Mouse (Mus musculus) myocyte (in vitro differentiated cells): ENCODE measurements around the gene Ttc23l.
"Not testable (repeated sequence)": the region's sequence is repeated elsewhere in the genome, so short reads cannot be mapped to it uniquely, and the experiment has no call there.

Source experiments
- CEBPB ChIP-seq: IDR thresholded peaks from 2 replicates; pipeline ENCODE4 v1.6.1; 2011; ENCODE audit warnings: mild to moderate bottlenecking, moderate library complexity; ENCODE audit not compliant: poor library complexity, insufficient read depth, severe bottlenecking
- E2F4 ChIP-seq: IDR thresholded peaks from one replicate; pipeline ENCODE4 v1.6.1; 2011; ENCODE audit warnings: mild to moderate bottlenecking, control low read depth, moderate library complexity; ENCODE audit not compliant: insufficient read depth
- MAX ChIP-seq: IDR thresholded peaks from one replicate; pipeline ENCODE4 v1.6.1; 2011; ENCODE audit warnings: low read depth, mild to moderate bottlenecking, control low read depth
- MYOG ChIP-seq, 3 experiments: IDR thresholded peaks; one replicate each; pipeline ENCODE4 v1.6.1; 2011; ENCODE audit warnings: control low read depth in 2 of 3, low read depth in 2 of 3, mild to moderate bottlenecking in 2 of 3; ENCODE audit not compliant: insufficient read length in 2 of 3, control insufficient read depth in 1 of 3, insufficient read depth in 1 of 3
- POLR2A ChIP-seq: IDR thresholded peaks from one replicate; pipeline ENCODE4 v1.6.1; 2011; ENCODE audit warnings: low read depth, mild to moderate bottlenecking, control low read depth, moderate library complexity; ENCODE audit not compliant: insufficient read length
- POLR2AphosphoS2 ChIP-seq: IDR thresholded peaks from one replicate; pipeline ENCODE4 v1.6.1; 2011; ENCODE audit warnings: low read depth, control low read depth; ENCODE audit not compliant: insufficient read length
- REST ChIP-seq: IDR thresholded peaks from one replicate; pipeline ENCODE4 v1.6.1; 2011; ENCODE audit warnings: mild to moderate bottlenecking, control low read depth, moderate library complexity; ENCODE audit not compliant: insufficient read depth, insufficient read length
- TCF12 ChIP-seq: IDR thresholded peaks from one replicate; pipeline ENCODE4 v1.6.1; 2011; ENCODE audit warnings: mild to moderate bottlenecking, control low read depth; ENCODE audit not compliant: poor library complexity, insufficient read depth, severe bottlenecking
- USF1 ChIP-seq: IDR thresholded peaks from one replicate; pipeline ENCODE4 v1.6.1; 2011; ENCODE audit warnings: low read depth, mild to moderate bottlenecking, control low read depth, moderate library complexity

DNA sequence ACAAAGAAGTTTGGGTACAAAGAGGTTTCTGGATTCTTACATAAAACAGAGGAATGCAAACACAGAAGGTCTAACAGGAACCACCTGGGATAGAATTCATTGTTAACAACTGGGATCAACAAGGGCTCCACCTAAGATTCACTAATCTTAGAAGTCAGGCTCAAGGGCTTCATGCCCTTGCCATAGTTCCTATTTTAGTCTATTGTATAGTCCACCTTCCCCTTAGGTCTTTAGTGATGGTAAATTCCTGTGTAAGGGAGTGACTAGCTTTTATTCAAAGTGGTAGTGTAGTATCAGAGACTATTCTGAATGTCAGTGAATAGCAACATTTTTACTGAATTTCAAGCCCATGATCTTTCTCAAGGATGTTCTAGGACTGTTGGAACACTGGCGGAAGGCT lies 61.8 kb downstream of the Ttc23l start:
- TF ChIP-seq POLR2A; USF1; CEBPB; MAX; E2F4; REST; POLR2AphosphoS2; TCF12; MYOG (IDR thresholded peaks at IDR 0.05; ENCODE audit: control insufficient read depth in 1 of 3, insufficient read depth in 1 of 3, insufficient read length in 2 of 3, low read depth in 2 of 3): not testable (repeated sequence)
